Mouse (Mus musculus): ENCODE data around the gene Rundc3b. TPM values are rescaled to one million over a fixed set of nuclear protein-coding genes. Genes with fewer than 3 reads are reported as not detected.

The Rundc3b gene
- 0.42 and 1.5 TPM in 2 replicates for total RNA-seq (2015)
- total RNA-seq (2017): 0.17 and 0.81 TPM in 2 replicates

GRCm38 (mm10) chr5:8622596-8623231, at the start of gene Rundc3b:
Gene Rundc3b, minus strand, starts transcription at chr5:8622952.
- ATAC-seq (replicated peaks; ENCODE audit: poor library complexity): peak; percentile 96

GRCm38 (mm10) chr5:8669606-8670005, 46.9 kb upstream of the Rundc3b start:
- no peak for ATAC-seq (replicated peaks; ENCODE audit: poor library complexity)

GRCm38 (mm10) chr5:8667758-8668474, 45.2 kb upstream of the Rundc3b start:
- no peak for ATAC-seq (replicated peaks; ENCODE audit: poor library complexity)

GRCm38 (mm10) chr5:8664678-8665077, 41.9 kb upstream of the Rundc3b start:
- no peak for ATAC-seq (replicated peaks; ENCODE audit: poor library complexity)

- no peak for ATAC-seq (replicated peaks; ENCODE audit: poor library complexity)
These were observed 38.0 kb upstream of the Rundc3b start for GRCm38 (mm10) chr5:8660738-8661151.

GRCm38 (mm10) chr5:8659911-8660737, 37.4 kb upstream of the Rundc3b start, which contains the start of gene Abcb1a:
Gene Abcb1a, plus strand, starts transcription at chr5:8660077.
- ATAC-seq (replicated peaks; ENCODE audit: poor library complexity): peak; percentile 77

GRCm38 (mm10) chr5:8652085-8652484, 29.3 kb upstream of the Rundc3b start:
- no peak for ATAC-seq (replicated peaks; ENCODE audit: poor library complexity)

- ATAC-seq (replicated peaks; ENCODE audit: poor library complexity): no peak
These were observed 26.0 kb upstream of the Rundc3b start for GRCm38 (mm10) chr5:8648774-8649173.

GRCm38 (mm10) chr5:8648300-8648699, 25.5 kb upstream of the Rundc3b start:
- no peak for ATAC-seq (replicated peaks; ENCODE audit: poor library complexity)

GRCm38 (mm10) chr5:8634489-8634975, 11.8 kb upstream of the Rundc3b start:
- no peak for ATAC-seq (replicated peaks; ENCODE audit: poor library complexity)

GRCm38 (mm10) chr5:8632901-8633300, 10.1 kb upstream of the Rundc3b start:
- no peak for ATAC-seq (replicated peaks; ENCODE audit: poor library complexity)

- peak; percentile 66 for ATAC-seq (replicated peaks; ENCODE audit: poor library complexity)
These were observed 619 bp downstream of the Rundc3b start for GRCm38 (mm10) chr5:8622071-8622595.

GRCm38 (mm10) chr5:8571118-8571517, 51.6 kb downstream of the Rundc3b start:
- no peak for ATAC-seq (replicated peaks; ENCODE audit: poor library complexity)

- ATAC-seq (replicated peaks; ENCODE audit: poor library complexity): no peak
These were observed 55.9 kb downstream of the Rundc3b start for GRCm38 (mm10) chr5:8566867-8567266.

- 0 out of 2 replicates have a peak, but pooled peaks have one; percentile 23 for ATAC-seq (replicated peaks; ENCODE audit: poor library complexity)
These were observed 78.2 kb downstream of the Rundc3b start for GRCm38 (mm10) chr5:8544512-8544911.

- ATAC-seq (replicated peaks; ENCODE audit: poor library complexity): no peak
These were observed 80.0 kb downstream of the Rundc3b start for GRCm38 (mm10) chr5:8542631-8543207.

GRCm38 (mm10) chr5:8541120-8542117, 81.3 kb downstream of the Rundc3b start:
- no peak for ATAC-seq (replicated peaks; ENCODE audit: poor library complexity)

- no peak for ATAC-seq (replicated peaks; ENCODE audit: poor library complexity)
These were observed 103.7 kb downstream of the Rundc3b start for GRCm38 (mm10) chr5:8519006-8519405.

GRCm38 (mm10) chr5:8491778-8492177, 131.0 kb downstream of the Rundc3b start:
- 0 out of 2 replicates have a peak, but pooled peaks have one; percentile 34 for ATAC-seq (replicated peaks; ENCODE audit: poor library complexity)

Data from megakaryocyte progenitor cell, adult 5-6 weeks (primary cell).